Mouse (Mus musculus) MEL (cell line): ENCODE data around the gene Myt1l. TPM values are rescaled to one million over a fixed set of nuclear protein-coding genes. Genes with fewer than 3 reads are reported as not detected.

ENCODE experiments used
- DNase-seq: peaks from one replicate; pipeline ENCODE4 v3.0.0; 2011; ENCODE audit warnings: low read depth, low spot score
- H3K27ac ChIP-seq: 2 replicates; pipeline ENCODE4 v1.5.1; 2012; ENCODE audit warnings: low read depth, mild to moderate bottlenecking, control low read depth, low read length, moderate library complexity; ENCODE audit not compliant: control insufficient read depth
- H3K27me3 ChIP-seq, 2 experiments: fragments of 150-350 bp in 1 of 2; sonication (generic) in 1 of 2; 2 replicates each; pipeline ENCODE4 v1.6.1; 2012; ENCODE audit warnings: low read length in 2 of 2, mild to moderate bottlenecking in 2 of 2, improper control_type of control experiment in 1 of 2, moderate library complexity in 1 of 2; ENCODE audit not compliant: insufficient read depth in 2 of 2, control insufficient read depth in 1 of 2
- H3K36me3 ChIP-seq, 2 experiments: 2 replicates each; pipeline ENCODE4 v1.6.1; 2012 to 2014; ENCODE audit warnings: low read length in 2 of 2, improper control_type of control experiment in 1 of 2, inconsistent platforms in 1 of 2, mild to moderate bottlenecking in 1 of 2; ENCODE audit not compliant: insufficient read depth in 2 of 2, control insufficient read depth in 1 of 2
- H3K4me1 ChIP-seq, 2 experiments: fragments of 150-350 bp in 1 of 2; sonication (generic) in 1 of 2; 2 replicates each; pipeline ENCODE4 v1.6.1; 2012; ENCODE audit warnings: low read length in 2 of 2, improper control_type of control experiment in 1 of 2, mild to moderate bottlenecking in 1 of 2; ENCODE audit not compliant: insufficient read depth in 2 of 2, control insufficient read depth in 1 of 2
- H3K4me3 ChIP-seq, 2 experiments: fragments of 150-350 bp in 1 of 2; sonication (generic) in 1 of 2; 2 replicates each; pipeline ENCODE4 v1.5.1; 2012; ENCODE audit warnings: low read depth in 2 of 2, low read length in 2 of 2, mild to moderate bottlenecking in 2 of 2, moderate library complexity in 2 of 2, control low read depth in 1 of 2, improper control_type of control experiment in 1 of 2; ENCODE audit not compliant: control insufficient read depth in 1 of 2, insufficient read depth in 1 of 2
- H3K79me2 ChIP-seq: 2 replicates; pipeline ENCODE4 v1.6.1; 2012; ENCODE audit warnings: mild to moderate bottlenecking, low read length, moderate library complexity; ENCODE audit not compliant: control insufficient read depth, poor library complexity, insufficient read depth
- H3K9ac ChIP-seq: 2 replicates; pipeline ENCODE4 v1.6.1; 2012; ENCODE audit warnings: low read depth, mild to moderate bottlenecking, control low read depth, low read length, moderate library complexity; ENCODE audit not compliant: control insufficient read depth, poor library complexity, severe bottlenecking
- H3K9me3 ChIP-seq: fragments of 150-350 bp; sonication (generic); replicated peaks from 2 replicates; pipeline ENCODE4 v1.6.1; 2012; ENCODE audit warnings: mild to moderate bottlenecking, low read length, improper control_type of control experiment, moderate library complexity; ENCODE audit not compliant: insufficient read depth
- CHD2 ChIP-seq: IDR thresholded peaks from 2 replicates; pipeline ENCODE4 v1.6.1; 2011; ENCODE audit warnings: low read length, improper control_type of control experiment
- E2F4 ChIP-seq: IDR thresholded peaks from 2 replicates; pipeline ENCODE4 v1.6.1; 2011; ENCODE audit warnings: low read depth, low read length, improper control_type of control experiment, borderline replicate concordance
- GABPA ChIP-seq: IDR thresholded peaks from 2 replicates; pipeline ENCODE4 v1.6.1; 2012; ENCODE audit warnings: low read depth, mild to moderate bottlenecking, inconsistent platforms, low read length, improper control_type of control experiment, moderate library complexity
- GATA1 ChIP-seq: IDR thresholded peaks from 2 replicates; pipeline ENCODE4 v1.6.1; 2011; ENCODE audit warnings: low read depth, low read length, improper control_type of control experiment
- MAZ ChIP-seq: IDR thresholded peaks from 2 replicates; pipeline ENCODE4 v1.6.1; 2012; ENCODE audit warnings: low read depth, mild to moderate bottlenecking, inconsistent platforms, low read length, improper control_type of control experiment
- MEF2A ChIP-seq: IDR thresholded peaks from 2 replicates; pipeline ENCODE4 v1.6.1; 2014; ENCODE audit warnings: low read depth, mild to moderate bottlenecking, inconsistent platforms, low read length, improper control_type of control experiment; ENCODE audit not compliant: poor library complexity, insufficient replicate concordance, severe bottlenecking; ENCODE audit errors: extremely low read depth
- MXI1 ChIP-seq: IDR thresholded peaks from 2 replicates; pipeline ENCODE4 v1.6.1; 2011; ENCODE audit warnings: mild to moderate bottlenecking, low read depth, low read length, improper control_type of control experiment
- MYC ChIP-seq: IDR thresholded peaks from 2 replicates; pipeline ENCODE4 v1.6.1; 2011; ENCODE audit warnings: low read depth, mild to moderate bottlenecking, low read length, improper control_type of control experiment, moderate library complexity
- POLR2AphosphoS5 ChIP-seq: IDR thresholded peaks from 2 replicates; pipeline ENCODE4 v1.6.1; 2012; ENCODE audit warnings: low read depth, borderline replicate concordance, mild to moderate bottlenecking, inconsistent platforms, low read length, moderate library complexity, mixed read lengths
- RAD21 ChIP-seq: IDR thresholded peaks from 2 replicates; pipeline ENCODE4 v1.6.1; 2011; ENCODE audit warnings: mild to moderate bottlenecking, low read depth, low read length, improper control_type of control experiment
- SMC3 ChIP-seq: IDR thresholded peaks from 2 replicates; pipeline ENCODE4 v1.6.1; 2011; ENCODE audit warnings: low read depth, low read length, improper control_type of control experiment
- TCF12 ChIP-seq: IDR thresholded peaks from 2 replicates; pipeline ENCODE4 v1.6.1; 2014; ENCODE audit warnings: low read depth, mild to moderate bottlenecking, inconsistent platforms, low read length, improper control_type of control experiment, moderate library complexity
- UBTF ChIP-seq: IDR thresholded peaks from 2 replicates; pipeline ENCODE4 v1.6.1; 2012; ENCODE audit warnings: low read depth, mild to moderate bottlenecking, inconsistent platforms, low read length, improper control_type of control experiment, moderate library complexity, borderline replicate concordance; ENCODE audit not compliant: insufficient read depth
- USF1 ChIP-seq: IDR thresholded peaks from 2 replicates; pipeline ENCODE4 v1.6.1; 2014; ENCODE audit warnings: low read depth, mild to moderate bottlenecking, inconsistent platforms, low read length, improper control_type of control experiment, moderate library complexity
- USF2 ChIP-seq, 2 experiments: IDR thresholded peaks; 2 replicates each; pipeline ENCODE4 v1.6.1; 2011 to 2012; ENCODE audit warnings: improper control_type of control experiment in 2 of 2, low read length in 2 of 2, borderline replicate concordance in 1 of 2, inconsistent platforms in 1 of 2, low read depth in 1 of 2, mild to moderate bottlenecking in 1 of 2; ENCODE audit not compliant: insufficient read depth in 1 of 2
- ZC3H11A ChIP-seq: IDR thresholded peaks from 2 replicates; pipeline ENCODE4 v1.6.1; 2012; ENCODE audit warnings: low read depth, mild to moderate bottlenecking, inconsistent platforms, low read length, improper control_type of control experiment
- ZMIZ1 ChIP-seq: IDR thresholded peaks from 2 replicates; pipeline ENCODE4 v1.6.1; 2012; ENCODE audit warnings: low read depth, mild to moderate bottlenecking, inconsistent platforms, low read length, improper control_type of control experiment, moderate library complexity
- polyA plus RNA-seq, 2 experiments: library from polyadenylated mRNA; stranded (reverse) in 1 of 2; unstranded in 1 of 2; fragments of >175 nt in 1 of 2; fragments of >200 nt in 1 of 2; gene quantifications; 2 replicates each; pipeline versions ENCODE4 v1.2.1 to v1.2.4; 2012; ENCODE audit warnings: low replicate concordance in 2 of 2, low read depth in 1 of 2; ENCODE audit not compliant: insufficient read length in 2 of 2, insufficient read depth in 1 of 2, missing spikeins in 1 of 2
- total RNA-seq: library from RNA; depleted of rRNA; stranded (reverse); fragments of 300-350 nt; gene quantifications from 2 replicates; pipeline ENCODE4 v1.2.3, GENCODE M21; 2012

Myt1l gene
- total and polyA plus RNA-seq, 3 experiments: not detected

- TF ChIP-seq ZC3H11A (no peak), MAZ (no peak), UBTF (no peak), MYC (no peak)
Measured at GRCm38 (mm10) chr12:29691566-29691965, 163.4 kb downstream of the Myt1l start.

GRCm38 (mm10) chr12:29695194-29695593 is 167.0 kb downstream of the Myt1l start:
- H3K9me3 ChIP-seq: no peaks in the 10 kb centered on the region
- H3K79me2 ChIP-seq: no peaks in the 10 kb centered on the region
- no peak overlapping the region for H3K27ac ChIP-seq

More at GRCm38 (mm10) chr12:29691566-29691965, 163.4 kb downstream of the Myt1l start:
- no peak overlapping the region for H3K4me3 ChIP-seq
- H3K4me1 ChIP-seq: no peaks in the 10 kb centered on the region
- H3K9ac ChIP-seq: no peak overlapping the region
- no peaks in the 10 kb centered on the region for H3K79me2 ChIP-seq
- H3K27ac ChIP-seq: no peak overlapping the region
- no peaks in the 10 kb centered on the region for H3K9me3 ChIP-seq
- H3K36me3 ChIP-seq: no peaks in the 10 kb centered on the region
- H3K27me3 ChIP-seq: no peaks in the 10 kb centered on the region
- no peak for DNase-seq

GRCm38 (mm10) chr12:29697526-29698500 is 169.6 kb downstream of the Myt1l start:
- no peaks in the 10 kb centered on the region for H3K27me3 ChIP-seq
- no peaks in the 10 kb centered on the region for H3K9me3 ChIP-seq
- no peak for TF ChIP-seq GABPA
- TF ChIP-seq TCF12: no peak
- TF ChIP-seq POLR2AphosphoS5: no peak
- no peak for TF ChIP-seq USF2 (IDR thresholded peaks at IDR 0.05; ENCODE audit: borderline replicate concordance in 1 of 2, insufficient read depth in 1 of 2, low read depth in 1 of 2, low read length in 2 of 2)
- no peak for TF ChIP-seq USF1
- TF ChIP-seq CHD2: no peak
- TF ChIP-seq MXI1: no peak
- no peak for TF ChIP-seq MEF2A
- TF ChIP-seq E2F4: no peak
- no peak for TF ChIP-seq MYC
- no peak for TF ChIP-seq MAZ
- no peak for TF ChIP-seq RAD21
- no peak overlapping the region for H3K9ac ChIP-seq
- no peak for DNase-seq
- no peak overlapping the region for H3K27ac ChIP-seq
- no peaks in the 10 kb centered on the region for H3K4me1 ChIP-seq
- no peaks in the 10 kb centered on the region for H3K36me3 ChIP-seq
- no peaks in the 10 kb centered on the region for H3K79me2 ChIP-seq
- H3K4me3 ChIP-seq: no peak overlapping the region

More at GRCm38 (mm10) chr12:29695194-29695593, 167.0 kb downstream of the Myt1l start:
- Histone ChIP-seq H3K36me3 (no peaks in the 10 kb centered on the region), H3K9ac (no peak overlapping the region), H3K4me1 (no peaks in the 10 kb centered on the region), H3K4me3 (no peak overlapping the region), H3K27me3 (no peaks in the 10 kb centered on the region)
- TF ChIP-seq SMC3 (no peak), MYC (no peak), GATA1 (no peak), ZMIZ1 (no peak), USF2 (IDR thresholded peaks at IDR 0.05; ENCODE audit: borderline replicate concordance in 1 of 2, insufficient read depth in 1 of 2, low read depth in 1 of 2, low read length in 2 of 2) (no peak), CHD2 (no peak), E2F4 (no peak)
- no peak for DNase-seq
